ENCODE assay signal across 11 mouse cellular contexts in the genomic region with DNA sequence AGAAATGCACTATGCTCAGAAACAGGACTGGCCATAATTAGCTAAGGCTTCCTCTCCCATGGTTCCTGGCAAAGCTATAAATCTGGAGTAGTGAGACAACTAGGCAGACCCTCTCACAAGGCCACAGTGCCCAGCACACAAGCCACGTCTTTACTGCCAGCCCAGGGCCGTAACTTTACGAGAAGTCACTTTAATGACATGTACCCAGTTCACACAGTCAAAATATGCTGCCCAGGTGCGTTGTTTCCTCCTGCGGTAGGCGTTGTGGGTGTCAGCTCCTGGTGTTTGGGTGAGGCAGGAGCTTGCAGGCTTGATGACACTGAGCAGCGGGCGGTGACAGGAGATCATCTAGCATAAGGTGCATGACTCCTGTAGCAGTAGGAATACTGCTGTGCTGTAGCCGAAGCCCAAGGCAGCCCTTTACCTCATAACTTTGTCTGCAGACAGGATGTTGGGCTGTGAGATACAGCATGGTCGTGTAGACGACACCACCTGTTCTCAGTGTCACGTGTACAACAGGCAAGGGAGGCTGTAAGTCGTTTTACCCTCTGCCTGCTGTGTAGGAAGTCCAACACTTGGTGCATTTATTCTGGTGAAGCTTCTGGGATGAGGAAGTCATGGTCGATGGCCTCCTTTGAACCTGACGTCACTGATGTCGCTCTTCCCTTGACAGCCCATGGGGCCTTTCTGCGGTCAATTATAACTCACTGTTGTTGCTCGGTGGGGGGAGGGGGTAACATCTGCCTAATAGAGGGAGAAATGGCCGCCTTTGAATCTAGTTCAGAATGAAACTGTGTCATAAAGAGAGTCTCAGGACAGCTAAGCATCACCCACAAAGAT. TPM values are rescaled to one million over a fixed set of nuclear protein-coding genes. Genes with fewer than 3 reads are reported as not detected.
DNase-seq lines count a peak whose midpoint lies in the region; ATAC-seq and TF ChIP-seq lines count a peak whose summit lies in the region.
"Had no signal": no experiment of that assay in that cellular context is flagged by ENCODE, and none has a peak within 500 bp of the region (broad histone marks: within the 10 kb centered on the region; RNA-seq: fewer than 3 reads in every experiment).

No protein-coding gene starts in this region.

- no peaks in the 10 kb centered on the region for H3K27me3 ChIP-seq in embryonic facial prominence, embryonic 15.5 days
- H3K27me3 ChIP-seq in embryonic facial prominence, embryonic 10.5 days (replicated peaks; ENCODE audit: low read depth, poor library complexity, severe bottlenecking) = no peaks in the 10 kb centered on the region
- H3K27me3 ChIP-seq in megakaryocyte, embryonic 14.5 days (replicated peaks) = no peaks in the 10 kb centered on the region
- H3K27me3 ChIP-seq in stomach, postnatal 0 days (ENCODE audit: control insufficient read depth, insufficient read depth, low read length) = no peaks in the 10 kb centered on the region
- H3K27me3 ChIP-seq in neural tube, embryonic 15.5 days (replicated peaks) = no peaks in the 10 kb centered on the region

- no peaks in the 10 kb centered on the region for H3K36me3 ChIP-seq in embryonic facial prominence, embryonic 15.5 days
- H3K36me3 ChIP-seq in embryonic facial prominence, embryonic 10.5 days (replicated peaks) = no peaks in the 10 kb centered on the region
- H3K36me3 ChIP-seq in megakaryocyte, embryonic 14.5 days (replicated peaks; ENCODE audit: low read length) = no peaks in the 10 kb centered on the region
- no peaks in the 10 kb centered on the region for H3K36me3 ChIP-seq in stomach, postnatal 0 days (ENCODE audit: control insufficient read depth, insufficient read depth, low read length)
- H3K36me3 ChIP-seq in neural tube, embryonic 15.5 days = no peaks in the 10 kb centered on the region

- no peak overlapping the region for H3K9ac ChIP-seq in embryonic facial prominence, embryonic 15.5 days
- H3K9ac ChIP-seq in stomach, postnatal 0 days (ENCODE audit: low read length) = no peak overlapping the region
- H3K9ac ChIP-seq in neural tube, embryonic 15.5 days (replicated peaks) = no peak overlapping the region

- WGBS in embryonic facial prominence, embryonic 15.5 days = 62% methylated on average over 19 of the region's 19 CpGs
- WGBS in embryonic facial prominence, embryonic 10.5 days = 80% methylated on average over 19 of the region's 19 CpGs
- 67% methylated on average over 19 of the region's 19 CpGs for WGBS in stomach, postnatal 0 days
- 59% methylated on average over 19 of the region's 19 CpGs for WGBS in neural tube, embryonic 15.5 days

- DNase-seq in embryonic facial prominence, embryonic 10.5 days (ENCODE audit: low spot score) = no peak
- no peak for DNase-seq in stomach, postnatal 0 days (ENCODE audit: low spot score)
- no peak for DNase-seq in gastrocnemius, adult 18-20 months (ENCODE audit: low spot score)
- DNase-seq in heart, postnatal 14 days = no peak
- DNase-seq: kidney, adult 8-10 months had no signal

- no peak for ATAC-seq in embryonic facial prominence, embryonic 15.5 days (ENCODE audit: insufficient number of reproducible peaks, low FRiP score, low TSS enrichment, low read depth)
- ATAC-seq in stomach, postnatal 0 days (ENCODE audit: low FRiP score, low TSS enrichment) = no peak
- ATAC-seq in neural tube, embryonic 15.5 days (ENCODE audit: low FRiP score) = no peak
- ATAC-seq: forebrain, embryonic 16.5 days had no signal

- no peak overlapping the region for H3K4me2 ChIP-seq in embryonic facial prominence, embryonic 15.5 days (replicated peaks)
- H3K4me2 ChIP-seq in stomach, postnatal 0 days (replicated peaks; ENCODE audit: low read depth) = no peak overlapping the region
- H3K4me2 ChIP-seq in neural tube, embryonic 15.5 days = no peak overlapping the region
- H3K4me2 ChIP-seq: heart, embryonic 11.5 days had no signal

- TF ChIP-seq POLR2A in bone marrow macrophage, adult 2 months (IDR thresholded peaks at IDR 0.05; ENCODE audit: borderline replicate concordance, low read depth, low read length) = no peak

- H3K27ac ChIP-seq in embryonic facial prominence, embryonic 15.5 days (replicated peaks) = 0 out of 2 replicates have a peak overlapping the region, but pooled peaks have one; percentile 25
- H3K27ac ChIP-seq in embryonic facial prominence, embryonic 10.5 days (replicated peaks) = no peak overlapping the region
- peak overlapping the region; percentile 37; the same call in 1 of the 2 replicates for H3K27ac ChIP-seq in bone marrow macrophage, adult 2 months (ENCODE audit: insufficient read depth, low read depth, low read length)
- peak overlapping the region; percentile 58 for H3K27ac ChIP-seq in stomach, postnatal 0 days (replicated peaks)
- H3K27ac ChIP-seq in neural tube, embryonic 15.5 days (replicated peaks) = no peak overlapping the region

- H3K9me3 ChIP-seq in embryonic facial prominence, embryonic 15.5 days (replicated peaks) = no peaks in the 10 kb centered on the region
- H3K9me3 ChIP-seq in embryonic facial prominence, embryonic 10.5 days = no peaks in the 10 kb centered on the region
- no peaks in the 10 kb centered on the region for H3K9me3 ChIP-seq in megakaryocyte, embryonic 14.5 days
- no peaks in the 10 kb centered on the region for H3K9me3 ChIP-seq in stomach, postnatal 0 days (ENCODE audit: control insufficient read depth, low read length)
- H3K9me3 ChIP-seq in neural tube, embryonic 15.5 days (replicated peaks) = no peaks in the 10 kb centered on the region

- peaks cover 5% of the 10 kb centered on the region; the same call in 1 of the 2 replicates for H3K4me1 ChIP-seq in embryonic facial prominence, embryonic 15.5 days
- peaks cover 14% of the 10 kb centered on the region for H3K4me1 ChIP-seq in embryonic facial prominence, embryonic 10.5 days
- peaks cover 62% of the 10 kb centered on the region for H3K4me1 ChIP-seq in bone marrow macrophage, adult 2 months (ENCODE audit: control insufficient read depth, insufficient read depth, low read length)
- peaks cover 76% of the 10 kb centered on the region for H3K4me1 ChIP-seq in megakaryocyte, embryonic 14.5 days
- no peaks in the 10 kb centered on the region for H3K4me1 ChIP-seq in stomach, postnatal 0 days (replicated peaks; ENCODE audit: control insufficient read depth, insufficient read depth)
- H3K4me1 ChIP-seq in neural tube, embryonic 15.5 days = no peaks in the 10 kb centered on the region

- no peak for TF ChIP-seq EP300 in stomach, postnatal 0 days (optimal IDR thresholded peaks at IDR 0.05)

- intact Hi-C loops in heart, postnatal 14 days (cut with DNase I) = no loop called here

- no peak for TF ChIP-seq CTCF in bone marrow macrophage, adult 2 months (IDR thresholded peaks at IDR 0.05; ENCODE audit: low read depth, low read length)
- no peak for TF ChIP-seq CTCF in stomach, postnatal 0 days (IDR thresholded peaks at IDR 0.05; ENCODE audit: low read depth)

- H3K4me3 ChIP-seq in embryonic facial prominence, embryonic 15.5 days (replicated peaks) = no peak overlapping the region
- no peak overlapping the region for H3K4me3 ChIP-seq in embryonic facial prominence, embryonic 10.5 days
- H3K4me3 ChIP-seq in bone marrow macrophage, adult 2 months (ENCODE audit: insufficient read depth, low read length) = no peak overlapping the region
- H3K4me3 ChIP-seq in megakaryocyte, embryonic 14.5 days (replicated peaks) = peak overlapping the region; percentile 33
- no peak overlapping the region for H3K4me3 ChIP-seq in stomach, postnatal 0 days (ENCODE audit: low read depth, low read length)
- no peak overlapping the region for H3K4me3 ChIP-seq in neural tube, embryonic 15.5 days (replicated peaks)

RNA-seq across cellular contexts. Expression of a gene that starts 22.5 kb away (rescaled TPM):
- polyA plus RNA-seq in embryonic facial prominence, embryonic 15.5 days (2015; fragmentation: Nextera tagmentation; extraction: Ambion mirVana) = 76.9 and 80.4 TPM in 2 replicates
- 80.3 and 84.7 TPM in 2 replicates for polyA plus RNA-seq in embryonic facial prominence, embryonic 10.5 days (2016; fragmentation: Nextera tagmentation; extraction: Ambion mirVana)
- 47.8 and 49.2 TPM in 2 replicates for polyA plus RNA-seq in bone marrow macrophage, adult 2 months (2012; ENCODE audit: insufficient read depth, insufficient read length, missing spikeins)
- 4.4 and 8.0 TPM in 2 replicates for polyA plus RNA-seq in megakaryocyte, embryonic 14.5 days (2012; ENCODE audit: insufficient read depth, low replicate concordance)
- polyA plus RNA-seq in stomach, postnatal 0 days (2015; fragmentation: Nextera tagmentation; extraction: Ambion mirVana) = 63.8 and 66.5 TPM in 2 replicates
- 10 to 100 TPM; 38.8 to 50.3 TPM for total RNA-seq in gastrocnemius, adult 18-20 months (2021)
- total RNA-seq in heart, postnatal 14 days (2021) = 10 to 100 TPM; 55.4 to 60.4 TPM
- 128 and 130 TPM in 2 replicates for polyA plus RNA-seq in neural tube, embryonic 15.5 days (2015; fragmentation: Nextera tagmentation; extraction: Ambion mirVana)

Comparison
In these comparisons a context has a peak if more than half of its experiments do, and no peak if none do; other contexts are left out.
1. H3K27ac ChIP-seq: peak in embryonic facial prominence, embryonic 15.5 days (single experiment), bone marrow macrophage, adult 2 months (single experiment) and stomach, postnatal 0 days (single experiment); none in embryonic facial prominence, embryonic 10.5 days (single experiment) and neural tube, embryonic 15.5 days (single experiment).